Mouse (Mus musculus) MEL (cell line): Measurements from ENCODE around the gene Gm10778. TPM values are rescaled to one million over a fixed set of nuclear protein-coding genes. Genes with fewer than 3 reads are reported as not detected.

ENCODE experiments used
- DNase-seq: peaks from one replicate; pipeline ENCODE4 v3.0.0; 2011; ENCODE audit warnings: low read depth, low spot score
- H3K27ac ChIP-seq: 2 replicates; pipeline ENCODE4 v1.5.1; 2012; ENCODE audit warnings: low read depth, mild to moderate bottlenecking, control low read depth, low read length, moderate library complexity; ENCODE audit not compliant: control insufficient read depth
- H3K27me3 ChIP-seq, 2 experiments: fragments of 150-350 bp in 1 of 2; sonication (generic) in 1 of 2; 2 replicates each; pipeline ENCODE4 v1.6.1; 2012; ENCODE audit warnings: low read length in 2 of 2, mild to moderate bottlenecking in 2 of 2, improper control_type of control experiment in 1 of 2, moderate library complexity in 1 of 2; ENCODE audit not compliant: insufficient read depth in 2 of 2, control insufficient read depth in 1 of 2
- H3K36me3 ChIP-seq, 2 experiments: 2 replicates each; pipeline ENCODE4 v1.6.1; 2012 to 2014; ENCODE audit warnings: low read length in 2 of 2, improper control_type of control experiment in 1 of 2, inconsistent platforms in 1 of 2, mild to moderate bottlenecking in 1 of 2; ENCODE audit not compliant: insufficient read depth in 2 of 2, control insufficient read depth in 1 of 2
- H3K4me1 ChIP-seq, 2 experiments: fragments of 150-350 bp in 1 of 2; sonication (generic) in 1 of 2; 2 replicates each; pipeline ENCODE4 v1.6.1; 2012; ENCODE audit warnings: low read length in 2 of 2, improper control_type of control experiment in 1 of 2, mild to moderate bottlenecking in 1 of 2; ENCODE audit not compliant: insufficient read depth in 2 of 2, control insufficient read depth in 1 of 2
- H3K4me3 ChIP-seq, 2 experiments: fragments of 150-350 bp in 1 of 2; sonication (generic) in 1 of 2; 2 replicates each; pipeline ENCODE4 v1.5.1; 2012; ENCODE audit warnings: low read depth in 2 of 2, low read length in 2 of 2, mild to moderate bottlenecking in 2 of 2, moderate library complexity in 2 of 2, control low read depth in 1 of 2, improper control_type of control experiment in 1 of 2; ENCODE audit not compliant: control insufficient read depth in 1 of 2, insufficient read depth in 1 of 2
- H3K79me2 ChIP-seq: 2 replicates; pipeline ENCODE4 v1.6.1; 2012; ENCODE audit warnings: mild to moderate bottlenecking, low read length, moderate library complexity; ENCODE audit not compliant: control insufficient read depth, poor library complexity, insufficient read depth
- H3K9ac ChIP-seq: 2 replicates; pipeline ENCODE4 v1.6.1; 2012; ENCODE audit warnings: low read depth, mild to moderate bottlenecking, control low read depth, low read length, moderate library complexity; ENCODE audit not compliant: control insufficient read depth, poor library complexity, severe bottlenecking
- H3K9me3 ChIP-seq: fragments of 150-350 bp; sonication (generic); replicated peaks from 2 replicates; pipeline ENCODE4 v1.6.1; 2012; ENCODE audit warnings: mild to moderate bottlenecking, low read length, improper control_type of control experiment, moderate library complexity; ENCODE audit not compliant: insufficient read depth
- E2F4 ChIP-seq: IDR thresholded peaks from 2 replicates; pipeline ENCODE4 v1.6.1; 2011; ENCODE audit warnings: low read depth, low read length, improper control_type of control experiment, borderline replicate concordance
- GABPA ChIP-seq: IDR thresholded peaks from 2 replicates; pipeline ENCODE4 v1.6.1; 2012; ENCODE audit warnings: low read depth, mild to moderate bottlenecking, inconsistent platforms, low read length, improper control_type of control experiment, moderate library complexity
- HCFC1 ChIP-seq: IDR thresholded peaks from 2 replicates; pipeline ENCODE4 v1.6.1; 2012; ENCODE audit warnings: low read depth, mild to moderate bottlenecking, inconsistent platforms, low read length, improper control_type of control experiment, moderate library complexity
- JUND ChIP-seq: IDR thresholded peaks from 2 replicates; pipeline ENCODE4 v1.6.1; 2011; ENCODE audit warnings: low read depth, mild to moderate bottlenecking, improper control_type of control experiment, low read length
- MAFK ChIP-seq: IDR thresholded peaks from 2 replicates; pipeline ENCODE4 v1.6.1; 2011; ENCODE audit warnings: low read depth, mild to moderate bottlenecking, low read length, improper control_type of control experiment, borderline replicate concordance
- MAX ChIP-seq: IDR thresholded peaks from 2 replicates; pipeline ENCODE4 v1.6.1; 2011; ENCODE audit warnings: low read length, improper control_type of control experiment
- MAZ ChIP-seq: IDR thresholded peaks from 2 replicates; pipeline ENCODE4 v1.6.1; 2012; ENCODE audit warnings: low read depth, mild to moderate bottlenecking, inconsistent platforms, low read length, improper control_type of control experiment
- MEF2A ChIP-seq: IDR thresholded peaks from 2 replicates; pipeline ENCODE4 v1.6.1; 2014; ENCODE audit warnings: low read depth, mild to moderate bottlenecking, inconsistent platforms, low read length, improper control_type of control experiment; ENCODE audit not compliant: poor library complexity, insufficient replicate concordance, severe bottlenecking; ENCODE audit errors: extremely low read depth
- MYB ChIP-seq: IDR thresholded peaks from 2 replicates; pipeline ENCODE4 v1.6.1; 2011; ENCODE audit warnings: mild to moderate bottlenecking, low read depth, low read length, improper control_type of control experiment
- POLR2A ChIP-seq, 2 experiments: IDR thresholded peaks; 2 replicates each; pipeline ENCODE4 v1.6.1; 2011 to 2012; ENCODE audit warnings: low read length in 2 of 2, mild to moderate bottlenecking in 2 of 2, control low read depth in 1 of 2, improper control_type of control experiment in 1 of 2, low read depth in 1 of 2, moderate library complexity in 1 of 2; ENCODE audit not compliant: control insufficient read depth in 1 of 2, insufficient read depth in 1 of 2, poor library complexity in 1 of 2
- POLR2AphosphoS5 ChIP-seq: IDR thresholded peaks from 2 replicates; pipeline ENCODE4 v1.6.1; 2012; ENCODE audit warnings: low read depth, borderline replicate concordance, mild to moderate bottlenecking, inconsistent platforms, low read length, moderate library complexity, mixed read lengths
- RAD21 ChIP-seq: IDR thresholded peaks from 2 replicates; pipeline ENCODE4 v1.6.1; 2011; ENCODE audit warnings: mild to moderate bottlenecking, low read depth, low read length, improper control_type of control experiment
- RCOR1 ChIP-seq: IDR thresholded peaks from 2 replicates; pipeline ENCODE4 v1.6.1; 2012; ENCODE audit warnings: low read depth, mild to moderate bottlenecking, inconsistent platforms, low read length, improper control_type of control experiment
- SIN3A ChIP-seq: IDR thresholded peaks from 2 replicates; pipeline ENCODE4 v1.6.1; 2012; ENCODE audit warnings: low read length, improper control_type of control experiment, inconsistent platforms
- SMC3 ChIP-seq: IDR thresholded peaks from 2 replicates; pipeline ENCODE4 v1.6.1; 2011; ENCODE audit warnings: low read depth, low read length, improper control_type of control experiment
- TAL1 ChIP-seq: IDR thresholded peaks from 2 replicates; pipeline ENCODE4 v1.6.1; 2012; ENCODE audit warnings: mild to moderate bottlenecking, inconsistent platforms, low read length, moderate library complexity, mixed read lengths
- TCF12 ChIP-seq: IDR thresholded peaks from 2 replicates; pipeline ENCODE4 v1.6.1; 2014; ENCODE audit warnings: low read depth, mild to moderate bottlenecking, inconsistent platforms, low read length, improper control_type of control experiment, moderate library complexity
- UBTF ChIP-seq: IDR thresholded peaks from 2 replicates; pipeline ENCODE4 v1.6.1; 2012; ENCODE audit warnings: low read depth, mild to moderate bottlenecking, inconsistent platforms, low read length, improper control_type of control experiment, moderate library complexity, borderline replicate concordance; ENCODE audit not compliant: insufficient read depth
- USF1 ChIP-seq: IDR thresholded peaks from 2 replicates; pipeline ENCODE4 v1.6.1; 2014; ENCODE audit warnings: low read depth, mild to moderate bottlenecking, inconsistent platforms, low read length, improper control_type of control experiment, moderate library complexity
- ZMIZ1 ChIP-seq: IDR thresholded peaks from 2 replicates; pipeline ENCODE4 v1.6.1; 2012; ENCODE audit warnings: low read depth, mild to moderate bottlenecking, inconsistent platforms, low read length, improper control_type of control experiment, moderate library complexity
- polyA plus RNA-seq, 2 experiments: library from polyadenylated mRNA; stranded (reverse) in 1 of 2; unstranded in 1 of 2; fragments of >175 nt in 1 of 2; fragments of >200 nt in 1 of 2; gene quantifications; 2 replicates each; pipeline versions ENCODE4 v1.2.1 to v1.2.4; 2012; ENCODE audit warnings: low replicate concordance in 2 of 2, low read depth in 1 of 2; ENCODE audit not compliant: insufficient read length in 2 of 2, insufficient read depth in 1 of 2, missing spikeins in 1 of 2
- total RNA-seq: library from RNA; depleted of rRNA; stranded (reverse); fragments of 300-350 nt; gene quantifications from 2 replicates; pipeline ENCODE4 v1.2.3, GENCODE M21; 2012

Gm10778 gene
- total and polyA plus RNA-seq, 3 experiments: 2.0 to 3.9 TPM; not detected in 1

DNA sequence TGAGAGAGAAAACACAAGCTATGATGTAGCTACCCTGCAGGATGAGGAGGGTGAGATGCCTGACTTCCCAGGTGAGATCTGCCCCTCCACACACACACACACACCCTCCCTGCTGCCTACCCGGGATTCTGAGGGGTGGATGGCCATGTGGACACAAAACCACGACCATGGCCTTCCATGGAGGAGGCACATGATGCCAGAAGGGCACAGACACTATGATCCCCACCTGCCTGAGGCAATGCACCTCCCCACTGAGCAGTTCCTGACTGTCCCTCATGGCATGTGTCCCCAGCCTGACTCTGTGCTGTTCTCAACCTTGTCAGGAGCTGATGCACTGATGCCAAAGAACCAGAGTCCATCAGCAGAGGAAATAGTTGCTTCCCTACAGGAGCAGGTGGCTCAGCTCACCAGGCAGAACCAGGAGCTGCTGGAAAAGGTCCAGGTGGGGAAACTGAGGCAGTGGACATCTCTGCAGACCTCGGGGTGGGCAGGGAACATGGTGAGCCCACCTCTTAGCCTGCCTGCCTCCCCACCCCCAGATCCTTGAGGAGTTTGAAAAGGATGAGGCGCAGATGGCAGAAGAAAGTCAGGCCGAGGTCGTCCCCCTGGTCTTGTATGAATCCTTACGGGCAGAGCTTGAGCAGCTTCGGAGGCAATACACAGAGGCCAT is 6.7 kb upstream of the Gm10778 start:
- H3K36me3 ChIP-seq: peaks cover 0 to 6% of the 10 kb centered on the region in 2 experiments; a peak in 1 of 4 replicates
- H3K27ac ChIP-seq: no peak overlapping the region
- peaks cover 3% of the 10 kb centered on the region; the same call in 1 of the 2 replicates for H3K79me2 ChIP-seq
- no peak overlapping the region; the same call in 1 of the 2 replicates for H3K9ac ChIP-seq
- H3K4me1 ChIP-seq: peaks cover 2 to 15% of the 10 kb centered on the region in 2 experiments; a peak in 3 of 4 replicates
- no peak for DNase-seq
- H3K4me3 ChIP-seq: peak overlapping the region in 1 of 2 experiments; percentile 93; a peak in 2 of 4 replicates
- TF ChIP-seq ZMIZ1 (no peak), UBTF (no peak), SIN3A (no peak), MEF2A (no peak), POLR2A (IDR thresholded peaks at IDR 0.05; ENCODE audit: control insufficient read depth in 1 of 2, insufficient read depth in 1 of 2, low read depth in 1 of 2, low read length in 2 of 2, poor library complexity in 1 of 2) (no peak), GABPA (no peak), RAD21 (no peak), HCFC1 (no peak), TAL1 (no peak), TCF12 (no peak), MAFK (no peak), USF1 (no peak), JUND (no peak), RCOR1 (no peak), MAZ (no peak), POLR2AphosphoS5 (no peak), SMC3 (no peak), E2F4 (no peak), MYB (no peak), MAX (no peak)
- H3K27me3 ChIP-seq: no peaks in the 10 kb centered on the region
- no peaks in the 10 kb centered on the region for H3K9me3 ChIP-seq
